Mouse (Mus musculus) neural tube, embryonic 12.5 days (tissue): ENCODE measurements at regions not wholly inside any gene's neighbourhood (a gene's known extent, or its start where the extent isn't known, plus 50 kb on each side); places are given as distances from the start of the nearest gene placed in this dataset.

Experiments
- ATAC-seq: fragments of 200-750 bp; cut with Nextera tagmentation; 2 replicates; pipeline ENCODE4 v1.8.0; 2017; ENCODE audit warnings: low read depth, mild to moderate bottlenecking, moderate TSS enrichment, moderate library complexity; ENCODE audit not compliant: low FRiP score
- H3K27ac ChIP-seq: fragments of 300-500 bp; sonication (generic); 2 replicates; pipeline ENCODE4 v1.5.1; 2016
- H3K27me3 ChIP-seq: fragments of 300-500 bp; sonication (generic); replicated peaks from 2 replicates; pipeline ENCODE4 v1.6.1; 2016; ENCODE audit warnings: mild to moderate bottlenecking
- H3K36me3 ChIP-seq: fragments of 300-500 bp; sonication (generic); 2 replicates; pipeline ENCODE4 v1.6.1; 2016; ENCODE audit warnings: mild to moderate bottlenecking
- H3K4me1 ChIP-seq: fragments of 300-500 bp; sonication (generic); 2 replicates; pipeline ENCODE4 v1.6.1; 2016
- H3K4me2 ChIP-seq: fragments of 300-500 bp; sonication (generic); replicated peaks from 2 replicates; pipeline ENCODE4 v1.6.1; 2016; ENCODE audit warnings: mild to moderate bottlenecking
- H3K4me3 ChIP-seq: fragments of 300-500 bp; sonication (generic); 2 replicates; pipeline ENCODE4 v1.5.1; 2016
- H3K9ac ChIP-seq: fragments of 300-500 bp; sonication (generic); 2 replicates; pipeline ENCODE4 v1.6.1; 2016; ENCODE audit warnings: mild to moderate bottlenecking
- H3K9me3 ChIP-seq: fragments of 300-500 bp; sonication (generic); 2 replicates; pipeline ENCODE4 v1.6.1; 2016; ENCODE audit warnings: mild to moderate bottlenecking
- WGBS: fragments of 180-500 bp; shearing (Covaris S2); methylation state at CpG from one replicate; pipeline ENCODE4 v1.1.7; 2016; 5-methylcytosine and 5-hydroxymethylcytosine counted together

DNA sequence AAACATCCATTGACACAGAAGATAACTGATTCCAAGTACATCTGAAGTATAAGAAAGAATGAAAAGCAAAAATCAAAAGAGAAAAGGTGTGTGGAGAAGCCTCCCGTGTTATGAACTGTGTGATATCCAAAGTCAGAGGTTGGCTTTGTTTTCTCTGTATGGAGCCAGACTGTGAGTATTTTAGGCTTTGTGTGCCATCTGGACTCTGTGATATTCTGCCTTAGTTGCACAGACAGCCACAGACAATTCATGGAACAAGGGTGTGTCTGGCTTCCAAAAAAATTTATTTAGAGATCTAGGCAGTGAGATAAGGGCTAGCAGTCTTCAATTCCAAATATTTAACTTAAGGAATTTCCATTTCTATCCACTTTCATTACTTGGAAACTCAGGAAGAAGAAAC, 111.5 kb upstream of the Dpp10 start:
- no peaks in the 10 kb centered on the region for H3K4me1 ChIP-seq
- H3K27ac ChIP-seq = no peak overlapping the region
- 79% methylated on average over 1 of the region's 1 CpGs for WGBS
- H3K9me3 ChIP-seq = no peaks in the 10 kb centered on the region
- no peaks in the 10 kb centered on the region for H3K27me3 ChIP-seq
- ATAC-seq = no peak
- no peaks in the 10 kb centered on the region for H3K36me3 ChIP-seq
- no peak overlapping the region for H3K4me2 ChIP-seq
- H3K9ac ChIP-seq = no peak overlapping the region
- H3K4me3 ChIP-seq = no peak overlapping the region

DNA sequence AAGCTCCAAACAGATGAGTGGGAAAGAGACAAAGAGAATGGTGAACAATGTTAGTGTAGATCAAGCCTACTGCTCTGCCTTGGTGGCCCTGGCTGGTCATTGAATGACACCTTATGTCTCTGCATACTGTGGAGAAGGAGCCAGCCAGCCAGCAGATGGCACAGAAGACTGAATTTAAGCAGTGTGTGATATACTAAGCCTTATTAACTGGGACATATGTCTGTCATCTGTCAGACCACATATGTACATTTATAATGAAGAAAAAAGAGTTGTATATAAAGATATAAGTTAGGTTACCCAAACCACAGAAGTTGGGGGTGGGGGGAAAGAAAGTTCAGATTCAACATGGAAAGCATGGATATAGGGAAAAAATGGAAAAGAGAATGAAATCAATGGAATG, 106.7 kb upstream of the Dpp10 start:
- Histone ChIP-seq H3K9me3 (no peaks in the 10 kb centered on the region), H3K4me3 (no peak overlapping the region), H3K36me3 (no peaks in the 10 kb centered on the region), H3K4me1 (no peaks in the 10 kb centered on the region), H3K27me3 (no peaks in the 10 kb centered on the region), H3K27ac (no peak overlapping the region), H3K9ac (no peak overlapping the region), H3K4me2 (no peak overlapping the region)
- no peak for ATAC-seq

DNA sequence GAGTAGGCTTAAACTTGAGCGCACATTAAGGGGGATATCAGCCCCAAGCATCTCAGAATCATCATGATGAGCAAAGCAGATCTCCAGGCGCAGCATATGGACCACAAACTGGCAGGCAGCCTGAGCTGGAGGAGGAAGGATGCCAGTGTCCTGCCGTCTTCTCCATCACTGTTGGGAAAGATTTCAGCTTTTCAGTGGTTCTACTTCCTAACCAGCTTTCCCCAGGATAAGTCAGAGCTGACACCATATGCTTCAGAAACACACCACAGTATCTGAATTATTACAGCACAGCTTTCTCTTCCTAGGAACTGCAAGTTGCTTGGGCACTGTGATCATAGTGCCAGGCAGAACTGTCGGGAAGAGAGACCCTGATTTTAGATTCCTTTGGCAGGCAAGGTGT, 103.2 kb upstream of the Dpp10 start:
- ATAC-seq = no peak
- H3K27me3 ChIP-seq = no peaks in the 10 kb centered on the region

GRCm38 (mm10) chr1:124104286-124104846, 59.0 kb upstream of the Dpp10 start:
- Histone ChIP-seq H3K27ac (no peak overlapping the region), H3K4me2 (no peak overlapping the region), H3K9me3 (no peaks in the 10 kb centered on the region), H3K4me1 (no peaks in the 10 kb centered on the region), H3K36me3 (no peaks in the 10 kb centered on the region), H3K27me3 (no peaks in the 10 kb centered on the region), H3K9ac (no peak overlapping the region), H3K4me3 (no peak overlapping the region)
- WGBS = 24% methylated on average over 3 of the region's 3 CpGs
- peak; percentile 79 for ATAC-seq

More for the DNA sequence above, 103.2 kb upstream of the Dpp10 start:
- Histone ChIP-seq H3K9me3 (no peaks in the 10 kb centered on the region), H3K9ac (no peak overlapping the region), H3K4me3 (no peak overlapping the region), H3K27ac (no peak overlapping the region), H3K4me2 (no peak overlapping the region), H3K4me1 (no peaks in the 10 kb centered on the region), H3K36me3 (no peaks in the 10 kb centered on the region)
- WGBS = 87% methylated on average over 4 of the region's 4 CpGs

GRCm38 (mm10) chr1:124103049-124103448, 57.7 kb upstream of the Dpp10 start:
- H3K9me3 ChIP-seq = no peaks in the 10 kb centered on the region
- no peak for ATAC-seq
- no peaks in the 10 kb centered on the region for H3K4me1 ChIP-seq
- WGBS = 60% methylated on average over 1 of the region's 1 CpGs
- H3K9ac ChIP-seq = no peak overlapping the region
- no peaks in the 10 kb centered on the region for H3K36me3 ChIP-seq
- H3K27ac ChIP-seq = no peak overlapping the region
- H3K27me3 ChIP-seq = no peaks in the 10 kb centered on the region
- no peak overlapping the region for H3K4me3 ChIP-seq
- H3K4me2 ChIP-seq = no peak overlapping the region
